ENCODE assay signal across 24 mouse cellular contexts in genomic region chr16:23513401-23513800, GRCm38 (mm10). TPM values are rescaled to one million over a fixed set of nuclear protein-coding genes. Genes with fewer than 3 reads are reported as not detected.
DNase-seq lines count a peak whose midpoint lies in the region; ATAC-seq and TF ChIP-seq lines count a peak whose summit lies in the region.
"Had no signal": no experiment of that assay in that cellular context is flagged by ENCODE, and none has a peak within 500 bp of the region (broad histone marks: within the 10 kb centered on the region; RNA-seq: fewer than 3 reads in every experiment).

No protein-coding gene starts in this region.

- peak; percentile 75 for DNase-seq in midbrain, embryonic 11.5 days (ENCODE audit: low spot score, missing footprints)
- peak; percentile 91 for DNase-seq in 3T3-L1 (ENCODE audit: low read depth, low spot score)
- no peak for DNase-seq in stomach, postnatal 0 days (ENCODE audit: low spot score)
- DNase-seq in gastrocnemius, postnatal 4 days (ENCODE audit: low spot score in 2 of 2), result no peak
- DNase-seq: adrenal gland, adult 2 months; adrenal gland, postnatal 10 days; adrenal gland, postnatal 25 days; cerebellum, adult 11 months; cerebellum, adult 18-20 months; cerebellum, adult 8-10 months; cerebellum, adult 9-11 months; cerebellum, postnatal 14 days; cerebellum, postnatal 36 days; embryo, embryonic 11 days; forebrain, postnatal 0 days had no signal

- WGBS in midbrain, embryonic 11.5 days, result 95% methylated on average over 1 of the region's 1 CpGs
- 96% methylated on average over 1 of the region's 1 CpGs for WGBS in midbrain, embryonic 13.5 days
- WGBS in stomach, postnatal 0 days, result 81% methylated on average over 1 of the region's 1 CpGs

- no peaks in the 10 kb centered on the region for H3K9me3 ChIP-seq in midbrain, embryonic 11.5 days (ENCODE audit: control insufficient read depth, low read length)
- H3K9me3 ChIP-seq in midbrain, embryonic 13.5 days, result no peaks in the 10 kb centered on the region
- H3K9me3 ChIP-seq in stomach, postnatal 0 days (ENCODE audit: control insufficient read depth, low read length), result no peaks in the 10 kb centered on the region
- H3K9me3 ChIP-seq: embryonic facial prominence, embryonic 13.5 days; embryonic facial prominence, embryonic 15.5 days; forebrain, embryonic 13.5 days; forebrain, embryonic 15.5 days had no signal

- TF ChIP-seq CTCF in embryonic fibroblast, embryonic 13.5 days (IDR thresholded peaks at IDR 0.05; ENCODE audit: borderline replicate concordance, insufficient read depth, low read length), result no peak
- no peak for TF ChIP-seq CTCF in stomach, postnatal 0 days (IDR thresholded peaks at IDR 0.05; ENCODE audit: low read depth)

- H3K27me3 ChIP-seq in midbrain, embryonic 11.5 days (ENCODE audit: control insufficient read depth, insufficient read depth, low read length), result no peaks in the 10 kb centered on the region
- 0 out of 2 replicates have a peak, but pooled peaks cover 2% of the 10 kb centered on the region for H3K27me3 ChIP-seq in midbrain, embryonic 13.5 days
- no peaks in the 10 kb centered on the region for H3K27me3 ChIP-seq in stomach, postnatal 0 days (ENCODE audit: control insufficient read depth, insufficient read depth, low read length)
- H3K27me3 ChIP-seq: embryonic facial prominence, embryonic 13.5 days; embryonic facial prominence, embryonic 15.5 days; forebrain, embryonic 13.5 days; forebrain, embryonic 15.5 days; Patski had no signal

- TF ChIP-seq POLR2A in embryonic fibroblast, embryonic 13.5 days (IDR thresholded peaks at IDR 0.05; ENCODE audit: low read depth, low read length), result peak; percentile 21; the same call in 1 of the 2 replicates

- ATAC-seq in midbrain, embryonic 11.5 days (ENCODE audit: low FRiP score), result no peak
- ATAC-seq in midbrain, embryonic 13.5 days, result no peak
- ATAC-seq in stomach, postnatal 0 days (ENCODE audit: low FRiP score, low TSS enrichment), result no peak
- ATAC-seq: forebrain, embryonic 13.5 days; forebrain, embryonic 15.5 days; forebrain, postnatal 0 days; Patski had no signal

- no peak overlapping the region for H3K4me2 ChIP-seq in midbrain, embryonic 11.5 days
- no peak overlapping the region for H3K4me2 ChIP-seq in midbrain, embryonic 13.5 days (replicated peaks)
- H3K4me2 ChIP-seq in stomach, postnatal 0 days (replicated peaks; ENCODE audit: low read depth), result no peak overlapping the region
- H3K4me2 ChIP-seq: embryonic facial prominence, embryonic 13.5 days; embryonic facial prominence, embryonic 15.5 days; forebrain, embryonic 13.5 days; forebrain, embryonic 15.5 days had no signal

- H3K4me1 ChIP-seq in midbrain, embryonic 11.5 days (ENCODE audit: control insufficient read depth, insufficient read depth, low read length), result no peaks in the 10 kb centered on the region
- peaks cover 31% of the 10 kb centered on the region for H3K4me1 ChIP-seq in midbrain, embryonic 13.5 days (replicated peaks)
- H3K4me1 ChIP-seq in embryonic fibroblast, embryonic 13.5 days (ENCODE audit: control insufficient read depth, insufficient read depth, low read length), result peaks cover 17% of the 10 kb centered on the region
- no peaks in the 10 kb centered on the region for H3K4me1 ChIP-seq in stomach, postnatal 0 days (replicated peaks; ENCODE audit: control insufficient read depth, insufficient read depth)

- no peak for TF ChIP-seq EP300 in stomach, postnatal 0 days (optimal IDR thresholded peaks at IDR 0.05)

- no peak overlapping the region for H3K4me3 ChIP-seq in midbrain, embryonic 11.5 days (ENCODE audit: low read depth, low read length)
- no peak overlapping the region for H3K4me3 ChIP-seq in midbrain, embryonic 13.5 days (replicated peaks)
- H3K4me3 ChIP-seq in embryonic fibroblast, embryonic 13.5 days (ENCODE audit: insufficient read depth, low read length), result no peak overlapping the region
- H3K4me3 ChIP-seq in stomach, postnatal 0 days (ENCODE audit: low read depth, low read length), result no peak overlapping the region
- H3K4me3 ChIP-seq: embryonic facial prominence, embryonic 13.5 days; embryonic facial prominence, embryonic 15.5 days; forebrain, embryonic 13.5 days; forebrain, embryonic 15.5 days had no signal

- no peak overlapping the region for H3K27ac ChIP-seq in midbrain, embryonic 11.5 days (ENCODE audit: low read depth, low read length)
- no peak overlapping the region for H3K27ac ChIP-seq in midbrain, embryonic 13.5 days
- H3K27ac ChIP-seq in embryonic fibroblast, embryonic 13.5 days (ENCODE audit: insufficient read depth, low read length), result peak overlapping the region; percentile 67
- no peak overlapping the region for H3K27ac ChIP-seq in stomach, postnatal 0 days (replicated peaks)
- H3K27ac ChIP-seq: embryonic facial prominence, embryonic 13.5 days; embryonic facial prominence, embryonic 15.5 days; forebrain, embryonic 13.5 days; forebrain, embryonic 15.5 days had no signal

- no peak overlapping the region for H3K9ac ChIP-seq in midbrain, embryonic 11.5 days (ENCODE audit: low read length)
- H3K9ac ChIP-seq in midbrain, embryonic 13.5 days (replicated peaks), result no peak overlapping the region
- H3K9ac ChIP-seq in stomach, postnatal 0 days (ENCODE audit: low read length), result no peak overlapping the region
- H3K9ac ChIP-seq: embryonic facial prominence, embryonic 13.5 days; embryonic facial prominence, embryonic 15.5 days; forebrain, embryonic 13.5 days; forebrain, embryonic 15.5 days; forebrain, postnatal 0 days had no signal

- H3K36me3 ChIP-seq in midbrain, embryonic 11.5 days (ENCODE audit: control insufficient read depth, insufficient read depth, low read length), result 0 out of 2 replicates have a peak, but pooled peaks cover 3% of the 10 kb centered on the region
- H3K36me3 ChIP-seq in midbrain, embryonic 13.5 days, result peaks cover 43% of the 10 kb centered on the region
- no peaks in the 10 kb centered on the region for H3K36me3 ChIP-seq in stomach, postnatal 0 days (ENCODE audit: control insufficient read depth, insufficient read depth, low read length)
- H3K36me3 ChIP-seq: embryonic facial prominence, embryonic 13.5 days; embryonic facial prominence, embryonic 15.5 days had no signal

RNA-seq across cellular contexts. Expression of gene Rtp4, which starts 6.7 kb away (rescaled TPM):
- polyA plus RNA-seq in midbrain, embryonic 11.5 days (2014; fragmentation: Nextera tagmentation; extraction: Ambion mirVana), result 2.2 and 2.6 TPM in 2 replicates
- polyA plus RNA-seq in midbrain, embryonic 13.5 days (2015; fragmentation: Nextera tagmentation; extraction: Ambion mirVana), result 2.0 and 3.4 TPM in 2 replicates
- polyA plus RNA-seq in embryonic fibroblast, embryonic 13.5 days (2011; ENCODE audit: insufficient read length, low read depth, missing spikeins), result 13.3 and 17.4 TPM in 2 replicates
- polyA plus RNA-seq in stomach, postnatal 0 days (2015; fragmentation: Nextera tagmentation; extraction: Ambion mirVana), result 19.7 and 20.0 TPM in 2 replicates
- total RNA-seq in gastrocnemius, postnatal 4 days (2021), result 1 to 10 TPM; 1.3 to 1.8 TPM
- total RNA-seq: MEL had no signal

RNA-seq across cellular contexts. Expression of gene Masp1, which starts 7.2 kb away (rescaled TPM):
- polyA plus RNA-seq in midbrain, embryonic 11.5 days (2014; fragmentation: Nextera tagmentation; extraction: Ambion mirVana), result 19.0 and 20.1 TPM in 2 replicates
- 37.5 and 44.7 TPM in 2 replicates for polyA plus RNA-seq in midbrain, embryonic 13.5 days (2015; fragmentation: Nextera tagmentation; extraction: Ambion mirVana)
- 46.1 and 75.1 TPM in 2 replicates for polyA plus RNA-seq in embryonic fibroblast, embryonic 13.5 days (2011; ENCODE audit: insufficient read length, low read depth, missing spikeins)
- 0.46 and 0.68 TPM in 2 replicates for polyA plus RNA-seq in stomach, postnatal 0 days (2015; fragmentation: Nextera tagmentation; extraction: Ambion mirVana)
- 1 to 10 TPM; 8.0 to 9.0 TPM for total RNA-seq in gastrocnemius, postnatal 4 days (2021)
- total RNA-seq: common myeloid progenitor, adult 5-6 weeks; MEL had no signal

Comparison
In these comparisons a context has a peak if more than half of its experiments do, and no peak if none do; other contexts are left out.
1. DNase-seq: peak in midbrain, embryonic 11.5 days (single experiment) and 3T3-L1 (single experiment); none in stomach, postnatal 0 days (single experiment) and gastrocnemius, postnatal 4 days (0 of 2).
2. RNA of gene Masp1, which starts 7.2 kb away (polyA plus RNA-seq): 46.1 to 75.1 TPM in embryonic fibroblast, embryonic 13.5 days, 37.5 to 44.7 TPM in midbrain, embryonic 13.5 days and 19.0 to 20.1 TPM in midbrain, embryonic 11.5 days; 0.46 to 0.68 TPM in stomach, postnatal 0 days; every median in the first group is over 10 times any median in the second.